Mouse (Mus musculus): Measurements from ENCODE around the gene Rab8b.

Gene Rab8b

GRCm38 (mm10) chr9:66919382-66919971 is at the start of gene Rab8b:
TSS of gene Rab8b (minus strand) at chr9:66919687.
- DNase-seq: peak; percentile 98

- no peak for DNase-seq
These were observed 48.0 kb upstream of the Rab8b start for GRCm38 (mm10) chr9:66967492-66967891.

GRCm38 (mm10) chr9:66961478-66961877 is 42.0 kb upstream of the Rab8b start:
- no peak for DNase-seq

GRCm38 (mm10) chr9:66957451-66957850 is 38.0 kb upstream of the Rab8b start:
- DNase-seq: no peak

- DNase-seq: no peak
These were observed 33.4 kb upstream of the Rab8b start for GRCm38 (mm10) chr9:66952886-66953285.

- no peak for DNase-seq
These were observed 32.8 kb upstream of the Rab8b start for GRCm38 (mm10) chr9:66952321-66952720.

- no peak for DNase-seq
These were observed 29.0 kb upstream of the Rab8b start for GRCm38 (mm10) chr9:66948536-66948935.

- peak; percentile 94 for DNase-seq
These were observed 26.5 kb upstream of the Rab8b start, which contains the start of gene Rps27l for GRCm38 (mm10) chr9:66945647-66946641. TSS of gene Rps27l (plus strand) at chr9:66946086.

GRCm38 (mm10) chr9:66945161-66945560 is 25.7 kb upstream of the Rab8b start:
- DNase-seq: no peak

- DNase-seq: peak; percentile 43
These were observed 19.3 kb upstream of the Rab8b start for GRCm38 (mm10) chr9:66938836-66939235.

GRCm38 (mm10) chr9:66937507-66937906 is 18.0 kb upstream of the Rab8b start:
- no peak for DNase-seq

GRCm38 (mm10) chr9:66933869-66934808 is 14.7 kb upstream of the Rab8b start:
- no peak for DNase-seq

GRCm38 (mm10) chr9:66930351-66930750 is 10.9 kb upstream of the Rab8b start:
- no peak for DNase-seq

GRCm38 (mm10) chr9:66927696-66928402 is 8.4 kb upstream of the Rab8b start:
- no peak for DNase-seq

- no peak for DNase-seq
These were observed 6.4 kb upstream of the Rab8b start for GRCm38 (mm10) chr9:66925853-66926252.

- DNase-seq: peak; percentile 62
These were observed 2.6 kb upstream of the Rab8b start for GRCm38 (mm10) chr9:66922076-66922475.

- DNase-seq: peak; percentile 44
These were observed 1.2 kb upstream of the Rab8b start for GRCm38 (mm10) chr9:66920488-66921279.

- peak; percentile 38 for DNase-seq
These were observed 494 bp upstream of the Rab8b start for GRCm38 (mm10) chr9:66919981-66920380.

GRCm38 (mm10) chr9:66918672-66919330 is 686 bp downstream of the Rab8b start:
- no peak for DNase-seq

GRCm38 (mm10) chr9:66917892-66918255 is 1.6 kb downstream of the Rab8b start:
- no peak for DNase-seq
